Mouse (Mus musculus): ENCODE results near the gene Spg11. TPM values are rescaled to one million over a fixed set of nuclear protein-coding genes. Genes with fewer than 3 reads are reported as not detected.
A peak's percentile ranks its signal among the peaks of the same experiment; 100 is the strongest.

The Spg11 gene
- polyA plus RNA-seq, 1 experiment from 2014 or later, result 8.2 TPM

DNA sequence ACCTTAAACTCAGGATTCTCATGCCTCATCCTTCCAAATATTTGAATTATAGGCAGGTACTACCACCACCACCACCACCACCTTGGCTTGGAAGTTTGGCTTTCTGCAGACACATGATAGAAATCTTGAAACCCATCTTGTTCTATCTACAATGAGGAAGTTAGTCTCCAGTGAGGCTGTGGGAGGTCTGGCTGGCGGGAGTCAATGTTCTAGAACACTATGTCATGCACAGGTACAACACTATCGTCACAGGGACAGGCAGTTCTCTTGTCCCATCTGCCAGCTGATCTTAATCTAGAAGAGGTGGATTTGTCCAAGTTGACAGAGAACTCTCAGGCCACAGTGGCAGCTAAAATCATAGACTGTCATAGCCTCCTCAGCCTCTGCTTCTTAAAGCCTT is 14.4 kb upstream of the Spg11 start:
- ATAC-seq (no peak), DNase-seq (ENCODE audit: low spot score) (no peak)
- H3K9ac ChIP-seq (ENCODE audit: low read length), result no peak overlapping the region
- H3K9me3 ChIP-seq (replicated peaks; ENCODE audit: control insufficient read depth, low read length), result no peaks in the 10 kb centered on the region
- H3K27ac ChIP-seq (ENCODE audit: low read depth, low read length), result no peak overlapping the region
- 79% methylated on average over 2 of the region's 2 CpGs for WGBS
- H3K36me3 ChIP-seq (ENCODE audit: control insufficient read depth, insufficient read depth, low read length), result no peaks in the 10 kb centered on the region
- H3K4me1 ChIP-seq (ENCODE audit: control insufficient read depth, insufficient read depth, low read length), result no peaks in the 10 kb centered on the region
- H3K27me3 ChIP-seq (replicated peaks; ENCODE audit: control insufficient read depth, insufficient read depth, low read length), result no peaks in the 10 kb centered on the region
- no peak overlapping the region for H3K4me3 ChIP-seq (ENCODE audit: low read depth, low read length)
- no peak overlapping the region for H3K4me2 ChIP-seq (ENCODE audit: low read length)

GRCm38 (mm10) chr2:122132078-122132477 is 13.9 kb upstream of the Spg11 start:
- Histone ChIP-seq H3K4me2 (ENCODE audit: low read length) (no peak overlapping the region), H3K27ac (ENCODE audit: low read depth, low read length) (no peak overlapping the region), H3K9ac (ENCODE audit: low read length) (no peak overlapping the region), H3K36me3 (ENCODE audit: control insufficient read depth, insufficient read depth, low read length) (no peaks in the 10 kb centered on the region), H3K4me3 (ENCODE audit: low read depth, low read length) (no peak overlapping the region), H3K27me3 (replicated peaks; ENCODE audit: control insufficient read depth, insufficient read depth, low read length) (no peaks in the 10 kb centered on the region), H3K9me3 (replicated peaks; ENCODE audit: control insufficient read depth, low read length) (no peaks in the 10 kb centered on the region), H3K4me1 (ENCODE audit: control insufficient read depth, insufficient read depth, low read length) (no peaks in the 10 kb centered on the region)
- no peak for DNase-seq (ENCODE audit: low spot score)
- no peak for ATAC-seq
- WGBS, result 94% methylated on average over 2 of the region's 2 CpGs

DNA sequence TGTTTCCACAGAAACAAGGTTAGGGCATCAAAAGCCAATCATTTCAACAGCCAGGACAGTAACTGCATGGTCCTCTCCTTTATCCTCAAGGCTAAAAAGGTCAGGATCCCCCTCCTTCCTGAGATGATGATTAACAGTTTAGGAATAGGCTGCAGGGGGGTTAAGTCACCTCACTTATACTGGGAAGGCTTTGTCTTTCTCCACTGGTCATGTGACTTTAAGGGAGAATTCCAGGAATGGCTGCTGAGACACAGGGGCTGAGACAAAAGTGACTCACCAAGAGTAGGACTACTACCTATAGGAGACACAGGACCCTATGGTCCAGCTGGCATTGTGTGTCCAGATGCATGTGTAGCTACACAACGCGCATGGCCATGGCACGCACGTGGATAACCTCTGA is 9.4 kb upstream of the Spg11 start:
- no peaks in the 10 kb centered on the region for H3K4me1 ChIP-seq (ENCODE audit: control insufficient read depth, insufficient read depth, low read length)
- WGBS, result 94% methylated on average over 4 of the region's 4 CpGs
- H3K36me3 ChIP-seq (ENCODE audit: control insufficient read depth, insufficient read depth, low read length), result no peaks in the 10 kb centered on the region
- DNase-seq (ENCODE audit: low spot score) (no peak), ATAC-seq (no peak)
- no peak overlapping the region for H3K27ac ChIP-seq (ENCODE audit: low read depth, low read length)
- no peak overlapping the region for H3K4me2 ChIP-seq (ENCODE audit: low read length)
- H3K9ac ChIP-seq (ENCODE audit: low read length), result no peak overlapping the region
- H3K4me3 ChIP-seq (ENCODE audit: low read depth, low read length), result no peak overlapping the region
- H3K9me3 ChIP-seq (replicated peaks; ENCODE audit: control insufficient read depth, low read length), result no peaks in the 10 kb centered on the region
- H3K27me3 ChIP-seq (replicated peaks; ENCODE audit: control insufficient read depth, insufficient read depth, low read length), result no peaks in the 10 kb centered on the region

- DNase-seq (ENCODE audit: low spot score), result no peak
- Histone ChIP-seq H3K4me3 (ENCODE audit: low read depth, low read length) (no peak overlapping the region), H3K9me3 (replicated peaks; ENCODE audit: control insufficient read depth, low read length) (no peaks in the 10 kb centered on the region), H3K4me2 (ENCODE audit: low read length) (no peak overlapping the region), H3K27ac (ENCODE audit: low read depth, low read length) (no peak overlapping the region), H3K27me3 (replicated peaks; ENCODE audit: control insufficient read depth, insufficient read depth, low read length) (no peaks in the 10 kb centered on the region), H3K9ac (ENCODE audit: low read length) (no peak overlapping the region), H3K4me1 (ENCODE audit: control insufficient read depth, insufficient read depth, low read length) (no peaks in the 10 kb centered on the region), H3K36me3 (ENCODE audit: control insufficient read depth, insufficient read depth, low read length) (no peaks in the 10 kb centered on the region)
- no peak for ATAC-seq
- WGBS, result 44% methylated on average over 5 of the region's 5 CpGs
Measured at GRCm38 (mm10) chr2:122126765-122127347, 8.7 kb upstream of the Spg11 start.

DNA sequence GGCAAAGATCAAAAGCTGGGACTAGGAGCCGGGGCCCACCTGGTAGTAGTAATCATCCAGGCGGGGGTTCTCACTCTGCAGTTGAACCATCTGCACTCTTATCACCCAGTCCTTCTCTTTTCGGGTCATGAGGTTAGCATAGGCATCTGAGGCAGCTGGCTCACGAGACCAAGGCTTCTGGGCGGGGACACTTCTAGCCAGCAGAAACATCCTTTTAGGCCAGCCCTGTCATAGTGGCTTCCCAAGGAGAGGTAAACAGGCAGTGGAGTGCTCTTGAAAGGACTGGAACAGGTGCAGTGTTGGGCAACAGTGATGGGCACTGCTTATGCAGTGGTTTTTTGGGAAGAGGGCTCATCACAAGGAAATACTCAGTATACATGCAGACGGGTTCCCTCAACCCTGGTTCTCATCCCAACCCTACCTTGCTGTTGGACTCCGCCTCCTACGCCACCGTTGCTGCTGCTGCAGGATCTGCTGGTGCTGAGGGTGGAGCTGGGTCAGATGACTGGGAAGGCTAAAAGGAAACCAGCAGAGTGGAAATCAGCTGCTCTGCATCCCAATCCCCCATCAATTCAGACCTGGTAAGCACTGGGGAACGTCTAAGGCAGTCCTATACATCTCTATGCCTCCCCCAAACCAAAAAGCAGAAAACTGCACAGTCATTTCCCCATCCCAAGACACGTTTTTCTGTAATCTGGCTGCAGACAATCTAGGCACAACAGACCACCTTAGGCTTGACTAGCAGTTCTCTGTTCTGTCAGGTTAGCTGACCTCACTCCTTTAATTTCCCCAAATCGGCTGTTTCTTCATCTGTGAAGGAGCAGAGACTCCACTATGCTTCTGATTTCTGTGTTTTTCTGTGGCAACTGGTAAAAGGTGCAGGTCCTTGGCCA is 7.7 kb upstream of the Spg11 start:
- no peaks in the 10 kb centered on the region for H3K4me1 ChIP-seq (ENCODE audit: control insufficient read depth, insufficient read depth, low read length)
- DNase-seq (ENCODE audit: low spot score) (no peak), ATAC-seq (no peak)
- no peak overlapping the region for H3K4me3 ChIP-seq (ENCODE audit: low read depth, low read length)
- no peak overlapping the region for H3K4me2 ChIP-seq (ENCODE audit: low read length)
- no peak overlapping the region for H3K9ac ChIP-seq (ENCODE audit: low read length)
- H3K36me3 ChIP-seq (ENCODE audit: control insufficient read depth, insufficient read depth, low read length), result no peaks in the 10 kb centered on the region
- no peaks in the 10 kb centered on the region for H3K27me3 ChIP-seq (replicated peaks; ENCODE audit: control insufficient read depth, insufficient read depth, low read length)
- no peaks in the 10 kb centered on the region for H3K9me3 ChIP-seq (replicated peaks; ENCODE audit: control insufficient read depth, low read length)
- WGBS, result 55% methylated on average over 12 of the region's 12 CpGs
- H3K27ac ChIP-seq (ENCODE audit: low read depth, low read length), result no peak overlapping the region

GRCm38 (mm10) chr2:122116888-122117287 is 1.3 kb downstream of the Spg11 start:
- Histone ChIP-seq H3K27ac (ENCODE audit: low read depth, low read length) (no peak overlapping the region), H3K9ac (ENCODE audit: low read length) (no peak overlapping the region), H3K4me1 (ENCODE audit: control insufficient read depth, insufficient read depth, low read length) (no peaks in the 10 kb centered on the region; the same call in 1 of the 2 replicates), H3K4me2 (ENCODE audit: low read length) (no peak overlapping the region), H3K27me3 (replicated peaks; ENCODE audit: control insufficient read depth, insufficient read depth, low read length) (no peaks in the 10 kb centered on the region), H3K36me3 (ENCODE audit: control insufficient read depth, insufficient read depth, low read length) (peaks cover 13% of the 10 kb centered on the region), H3K9me3 (replicated peaks; ENCODE audit: control insufficient read depth, low read length) (no peaks in the 10 kb centered on the region), H3K4me3 (ENCODE audit: low read depth, low read length) (no peak overlapping the region)
- DNase-seq (ENCODE audit: low spot score) (peak; percentile 1), ATAC-seq (no peak)
- 89% methylated on average over 2 of the region's 2 CpGs for WGBS

DNA sequence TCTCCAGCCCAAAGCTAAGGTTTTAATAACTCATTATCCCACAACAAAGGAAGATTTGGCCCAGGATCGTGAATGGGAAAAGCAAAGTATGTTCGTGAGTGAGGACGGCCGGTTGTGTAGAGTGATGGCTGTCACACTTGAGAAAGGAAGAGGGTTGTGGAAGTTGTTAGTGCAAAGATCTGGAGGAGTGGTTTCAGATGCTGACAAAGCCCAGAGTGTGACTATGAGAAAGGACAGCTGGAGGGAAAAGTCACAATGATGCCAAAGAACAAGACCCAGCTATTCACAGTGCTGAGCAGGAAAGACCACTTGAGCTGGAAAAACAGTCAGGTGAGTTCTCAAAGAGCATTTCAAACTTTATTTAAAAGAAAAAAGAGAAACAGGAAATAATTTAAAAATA is 8.5 kb downstream of the Spg11 start:
- Histone ChIP-seq H3K4me1 (ENCODE audit: control insufficient read depth, insufficient read depth, low read length) (no peaks in the 10 kb centered on the region), H3K9ac (ENCODE audit: low read length) (no peak overlapping the region)
- 74% methylated on average over 4 of the region's 4 CpGs for WGBS

DNA sequence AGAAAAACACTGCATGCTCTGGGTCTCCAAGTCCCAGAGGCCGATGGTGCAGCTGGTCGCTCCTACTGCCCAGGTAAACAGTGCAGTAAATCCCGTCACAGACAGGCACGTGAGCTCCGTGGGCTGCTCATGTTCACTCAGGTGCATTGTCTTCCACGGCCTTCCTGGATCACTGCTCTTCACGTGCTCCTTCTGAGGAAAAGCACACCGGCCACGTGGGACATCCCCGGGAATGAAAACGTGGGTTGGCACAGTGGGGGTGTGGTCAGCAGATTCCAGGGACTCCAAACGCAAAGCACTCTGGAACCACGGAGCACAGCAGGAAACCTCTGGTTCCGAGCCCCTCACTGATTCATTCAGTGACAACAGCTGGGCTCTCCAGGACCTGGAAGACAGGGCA is 10.1 kb downstream of the Spg11 start:
- Histone ChIP-seq H3K9ac (ENCODE audit: low read length) (no peak overlapping the region), H3K4me3 (ENCODE audit: low read depth, low read length) (no peak overlapping the region), H3K4me2 (ENCODE audit: low read length) (no peak overlapping the region), H3K27me3 (replicated peaks; ENCODE audit: control insufficient read depth, insufficient read depth, low read length) (no peaks in the 10 kb centered on the region), H3K27ac (ENCODE audit: low read depth, low read length) (no peak overlapping the region), H3K4me1 (ENCODE audit: control insufficient read depth, insufficient read depth, low read length) (no peaks in the 10 kb centered on the region), H3K36me3 (ENCODE audit: control insufficient read depth, insufficient read depth, low read length) (peaks cover 64% of the 10 kb centered on the region), H3K9me3 (replicated peaks; ENCODE audit: control insufficient read depth, low read length) (no peaks in the 10 kb centered on the region)
- ATAC-seq, result no peak
- DNase-seq (ENCODE audit: low spot score), result no peak
- 87% methylated on average over 14 of the region's 14 CpGs for WGBS

More for the DNA sequence above, 8.5 kb downstream of the Spg11 start:
- no peak overlapping the region for H3K4me3 ChIP-seq (ENCODE audit: low read depth, low read length)
- no peaks in the 10 kb centered on the region for H3K27me3 ChIP-seq (replicated peaks; ENCODE audit: control insufficient read depth, insufficient read depth, low read length)
- no peak overlapping the region for H3K27ac ChIP-seq (ENCODE audit: low read depth, low read length)
- H3K36me3 ChIP-seq (ENCODE audit: control insufficient read depth, insufficient read depth, low read length), result peaks cover 62% of the 10 kb centered on the region
- H3K9me3 ChIP-seq (replicated peaks; ENCODE audit: control insufficient read depth, low read length), result no peaks in the 10 kb centered on the region
- DNase-seq (ENCODE audit: low spot score) (no peak), ATAC-seq (no peak)
- no peak overlapping the region for H3K4me2 ChIP-seq (ENCODE audit: low read length)

GRCm38 (mm10) chr2:122102070-122102469 is 16.1 kb downstream of the Spg11 start:
- Histone ChIP-seq H3K27me3 (replicated peaks; ENCODE audit: control insufficient read depth, insufficient read depth, low read length) (no peaks in the 10 kb centered on the region), H3K27ac (ENCODE audit: low read depth, low read length) (no peak overlapping the region), H3K4me1 (ENCODE audit: control insufficient read depth, insufficient read depth, low read length) (no peaks in the 10 kb centered on the region), H3K4me3 (ENCODE audit: low read depth, low read length) (no peak overlapping the region), H3K9ac (ENCODE audit: low read length) (no peak overlapping the region), H3K36me3 (ENCODE audit: control insufficient read depth, insufficient read depth, low read length) (peaks cover 53% of the 10 kb centered on the region), H3K9me3 (replicated peaks; ENCODE audit: control insufficient read depth, low read length) (no peaks in the 10 kb centered on the region), H3K4me2 (ENCODE audit: low read length) (no peak overlapping the region)
- ATAC-seq (no peak), DNase-seq (ENCODE audit: low spot score) (no peak)
